Mouse (Mus musculus): ENCODE measurements at regions not wholly inside any gene's neighbourhood (a gene's known extent, or its start where the extent isn't known, plus 50 kb on each side); places are given as distances from the start of the nearest gene placed in this dataset.
"Not testable (repeated sequence)": the region's sequence is repeated elsewhere in the genome, so short reads cannot be mapped to it uniquely, and the experiment has no call there.

DNA sequence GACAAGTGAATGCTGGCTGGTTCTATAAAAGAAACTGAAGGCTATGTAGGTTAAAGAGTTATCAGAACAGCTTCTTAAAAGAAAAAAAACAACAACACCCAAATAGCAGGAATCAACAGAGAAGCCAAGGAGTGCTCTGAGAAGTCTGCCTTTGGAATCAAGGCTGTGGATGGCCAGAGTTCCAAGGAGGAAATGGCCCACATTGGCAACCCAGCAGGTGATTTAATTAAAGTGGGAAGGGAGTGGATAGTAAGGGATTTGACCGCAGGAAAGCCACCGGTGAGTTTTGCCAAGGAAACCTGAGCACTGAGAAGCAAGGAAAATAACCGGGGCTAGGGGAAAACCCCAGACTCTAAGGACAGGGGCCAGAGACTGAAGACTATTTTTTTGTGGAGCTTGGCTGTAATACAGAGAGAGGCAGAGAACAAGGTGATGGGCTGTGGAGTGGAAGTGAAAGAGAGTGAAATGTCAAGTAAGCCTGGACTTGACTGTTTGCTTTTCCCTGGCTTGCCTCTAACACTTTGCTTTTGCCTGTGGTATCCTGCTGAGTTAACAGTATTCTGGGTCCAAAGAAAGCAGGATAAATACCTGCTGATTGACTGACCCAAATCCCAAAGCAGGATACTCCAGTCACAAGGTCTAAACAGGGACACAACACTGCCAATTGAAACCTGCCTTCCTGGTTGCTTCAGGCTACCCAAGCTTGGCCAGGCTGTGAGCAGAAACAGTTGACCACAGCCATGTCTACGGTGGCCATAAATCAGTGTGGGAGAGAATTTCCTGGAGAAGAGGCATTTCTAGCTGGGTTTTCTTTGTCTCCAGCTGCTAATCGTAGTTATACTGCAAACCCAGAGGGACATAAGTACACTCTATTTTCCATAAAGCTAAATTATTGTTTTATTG is 125.9 kb downstream of the Arrdc3 start:
- no peak for DNase-seq (ENCODE audit: extremely low read depth, insufficient read length, low spot score)

DNA sequence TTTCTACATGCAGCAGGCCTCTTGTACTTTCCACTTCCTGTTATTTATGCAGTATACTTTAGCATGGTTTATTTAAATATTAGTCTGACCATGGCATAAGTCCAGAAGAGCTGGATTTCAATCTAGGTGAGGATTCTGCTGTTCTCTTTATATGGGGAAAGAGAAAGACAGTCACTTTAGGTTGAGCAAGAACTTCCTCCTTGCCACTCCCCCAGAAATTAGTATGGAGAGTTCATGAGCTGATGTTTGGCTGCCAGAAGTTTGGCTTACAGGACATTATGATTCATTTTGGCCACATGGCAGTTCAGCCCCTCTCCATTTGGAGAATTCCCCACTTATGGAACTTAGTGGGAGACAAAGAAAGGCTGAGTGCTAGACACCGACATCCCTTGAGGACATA is 130.8 kb downstream of the Arrdc3 start:
- DNase-seq (ENCODE audit: extremely low read depth, insufficient read length, low spot score): peak; percentile 4

DNA sequence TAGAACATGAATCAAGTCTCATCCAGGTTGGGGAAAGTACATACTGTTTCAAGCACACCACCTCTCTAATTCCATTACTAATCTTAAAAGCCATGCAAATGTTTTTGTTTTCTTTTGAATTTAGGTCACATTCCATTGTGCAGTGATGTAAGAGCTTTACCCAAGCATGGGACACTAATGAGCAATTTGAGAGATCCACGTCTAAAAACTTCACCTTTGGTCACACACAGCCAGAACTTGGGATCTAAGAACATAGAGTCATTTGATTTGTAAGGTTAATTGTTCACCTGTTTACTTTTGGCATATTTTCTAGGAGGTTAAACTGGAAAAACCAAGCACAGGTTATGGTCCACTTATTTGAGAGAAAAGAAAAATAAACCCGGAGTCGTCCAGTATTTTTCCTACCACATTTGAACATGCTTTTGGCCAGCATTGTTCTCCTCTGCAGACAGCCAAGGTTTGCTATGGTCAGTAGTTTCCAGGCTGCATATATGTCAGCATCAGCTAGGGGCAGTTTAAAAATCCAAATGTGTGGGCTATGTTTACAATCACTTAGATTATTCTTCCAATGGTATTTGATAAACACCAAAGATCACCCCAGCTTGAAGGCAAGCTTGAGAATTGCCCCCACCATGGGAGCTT is 137.0 kb downstream of the Arrdc3 start:
- DNase-seq (ENCODE audit: extremely low read depth, insufficient read length, low spot score): no peak

DNA sequence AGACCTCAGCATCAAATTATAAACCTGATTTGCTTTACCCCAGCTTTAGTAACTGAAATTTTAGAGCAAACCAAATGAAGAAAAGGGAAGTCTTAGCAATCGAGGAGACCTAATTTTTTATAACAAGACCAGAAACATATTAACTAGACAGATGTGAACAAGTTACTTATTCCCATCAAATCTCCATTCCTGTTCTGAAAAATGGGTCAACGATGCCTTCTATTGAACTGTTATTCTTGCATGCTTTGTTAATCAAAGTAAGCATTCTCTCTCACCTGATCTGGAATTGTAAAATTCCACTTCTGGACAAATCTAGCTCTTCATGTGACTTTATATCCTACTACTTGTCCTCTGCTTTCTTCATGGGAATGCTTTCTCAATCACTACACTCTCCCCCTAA is 137.6 kb downstream of the Arrdc3 start:
- DNase-seq (ENCODE audit: extremely low read depth, insufficient read length, low spot score): no peak

DNA sequence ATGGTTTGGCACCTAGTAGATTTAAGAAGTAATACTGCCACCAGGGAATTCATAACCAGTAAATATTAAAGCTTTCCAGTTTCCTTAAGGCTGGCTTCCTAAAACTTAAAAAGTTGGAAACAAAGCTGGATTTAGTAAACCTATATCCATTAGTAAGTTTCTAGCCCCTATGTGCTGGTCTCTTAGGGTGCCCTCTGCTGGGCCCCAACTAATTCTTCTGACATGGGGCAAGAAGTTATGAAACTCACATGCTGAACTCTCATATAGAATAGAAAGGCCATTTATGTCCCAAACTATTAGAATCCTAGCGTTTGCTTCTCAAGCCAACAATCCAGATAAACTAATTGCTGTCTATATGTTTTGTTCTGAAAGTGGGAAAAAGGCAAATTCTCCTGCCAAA is 139.2 kb downstream of the Arrdc3 start:
- DNase-seq (ENCODE audit: extremely low read depth, insufficient read length, low spot score): no peak

DNA sequence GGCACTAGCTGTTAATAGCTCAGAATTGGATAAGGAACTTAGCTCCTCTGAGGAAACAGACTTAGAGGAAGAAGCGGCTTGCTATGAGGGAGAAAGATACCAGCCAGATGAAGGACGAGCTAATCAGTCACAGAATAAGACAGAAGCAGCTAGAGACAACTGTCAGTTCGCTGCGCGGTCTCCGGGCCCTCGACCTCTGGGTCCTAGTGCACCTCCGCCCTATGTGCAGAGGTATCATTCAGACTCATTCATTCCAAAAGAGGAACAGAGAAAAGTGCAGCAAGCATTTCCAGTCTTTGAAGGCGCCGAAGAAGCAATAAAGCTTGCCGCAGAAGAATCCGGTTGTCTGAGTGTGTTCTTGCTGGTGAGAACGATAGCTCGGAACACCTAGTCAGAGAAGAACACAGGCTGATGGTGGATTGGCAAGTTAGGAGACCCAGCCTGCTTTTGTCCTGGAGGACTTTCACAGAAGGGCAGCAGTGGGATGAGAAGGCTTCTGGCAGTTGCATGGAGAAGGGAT is 142.1 kb downstream of the Arrdc3 start:
- DNase-seq (ENCODE audit: extremely low read depth, insufficient read length, low spot score): not testable (repeated sequence)

DNA sequence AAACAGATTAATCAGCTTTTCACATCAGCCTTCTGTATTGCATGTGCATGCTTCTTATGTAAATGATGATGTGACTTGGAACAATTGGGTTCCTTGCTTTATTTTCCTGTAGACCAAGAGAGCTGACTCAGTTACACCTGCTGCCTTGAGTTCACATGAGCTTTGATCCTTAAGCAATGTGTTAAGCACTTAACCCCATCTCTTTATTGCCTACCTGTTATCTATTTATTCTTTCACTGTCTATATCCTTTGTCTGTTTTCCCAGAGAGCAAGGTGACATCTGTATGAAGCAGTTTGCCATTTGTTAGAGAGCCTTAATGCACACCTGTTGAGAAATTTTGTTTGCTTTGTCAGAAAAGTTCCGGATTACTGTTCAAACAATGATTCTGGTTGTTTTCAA is 154.1 kb downstream of the Arrdc3 start:
- no peak for DNase-seq (ENCODE audit: extremely low read depth, insufficient read length, low spot score)

DNA sequence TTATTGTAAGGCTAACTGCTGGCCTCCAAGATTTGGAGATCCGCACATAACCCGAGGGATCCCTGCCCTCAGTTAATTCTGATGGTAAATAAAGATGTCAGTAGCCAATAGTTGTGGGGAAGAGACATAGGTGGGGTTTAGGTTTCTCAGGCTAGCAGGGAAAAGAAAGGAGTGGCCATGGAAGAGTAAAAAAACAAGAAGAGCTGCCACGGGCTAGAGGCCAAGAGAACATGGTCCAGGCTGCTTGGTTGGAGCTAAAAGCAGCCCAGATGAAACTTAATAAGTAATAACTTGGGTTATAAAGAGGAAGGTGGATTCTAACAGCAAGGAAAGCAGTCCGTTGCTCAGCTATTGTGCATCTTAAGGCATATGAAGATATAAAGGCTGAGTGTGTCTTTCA is 155.6 kb downstream of the Arrdc3 start:
- no peak for DNase-seq (ENCODE audit: extremely low read depth, insufficient read length, low spot score)

DNA sequence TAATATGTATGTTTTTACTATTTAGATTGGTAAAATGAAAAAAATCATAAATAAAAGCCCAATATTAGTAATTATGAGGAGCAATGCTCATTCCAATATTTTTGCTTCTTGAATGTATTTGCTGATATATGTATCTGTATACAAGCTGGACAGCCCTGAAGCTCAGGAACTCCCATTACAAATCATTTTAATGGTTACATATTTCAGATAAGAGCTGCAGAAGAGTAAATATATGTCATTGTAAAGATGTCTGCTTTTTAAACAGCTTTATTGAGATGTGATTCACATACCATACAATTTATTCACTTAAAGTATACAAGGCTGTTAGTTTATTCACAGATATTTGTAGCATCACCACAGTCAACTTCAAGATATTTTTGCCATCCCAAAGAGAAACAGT is 157.3 kb downstream of the Arrdc3 start:
- DNase-seq (ENCODE audit: extremely low read depth, insufficient read length, low spot score): no peak

DNA sequence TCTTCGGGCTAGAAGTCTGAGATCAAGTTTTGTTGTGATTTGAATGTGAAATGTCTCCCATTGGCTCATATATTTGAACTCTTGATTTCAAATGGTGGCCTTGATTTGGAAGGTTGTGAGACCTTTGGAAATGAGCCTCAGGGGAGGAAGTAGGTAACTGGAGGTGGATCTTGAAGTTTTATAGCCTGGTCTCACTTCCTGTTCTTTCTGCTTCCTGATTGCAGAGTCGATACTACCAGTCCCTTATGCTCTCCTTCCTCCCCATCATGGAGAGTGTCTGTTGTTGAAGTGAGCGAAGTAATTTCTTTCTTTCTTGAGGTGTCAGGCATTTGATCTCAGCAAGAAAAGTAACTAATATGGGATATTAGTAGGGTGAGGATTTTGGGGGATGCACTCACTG is 158.5 kb downstream of the Arrdc3 start:
- no peak for DNase-seq (ENCODE audit: extremely low read depth, insufficient read length, low spot score)

All from 3134 (cell line).